Mouse (Mus musculus): ENCODE results near the gene Gmds.

Gmds gene

DNA sequence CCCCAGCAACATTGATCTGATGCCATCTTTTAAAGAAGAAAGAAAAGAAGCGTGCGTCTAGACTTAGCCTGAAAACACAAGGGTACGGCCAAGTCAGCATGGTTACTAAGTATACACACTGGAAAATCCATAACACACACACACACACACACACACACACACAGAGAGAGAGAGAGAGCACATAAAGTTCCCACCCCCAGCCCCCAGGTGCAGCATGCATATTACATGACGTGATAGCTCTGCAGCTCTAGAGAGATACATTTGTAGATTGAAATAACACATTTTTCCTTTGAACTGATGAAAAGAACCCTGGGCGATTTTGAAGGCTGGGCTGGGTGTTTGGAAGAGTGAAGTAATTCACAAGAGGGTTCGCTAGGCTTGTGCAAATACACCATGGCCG, 553.8 kb downstream of the Gmds start:
- no peak for DNase-seq (ENCODE audit: low read depth)

GRCm38 (mm10) chr13:31782063-31782462, 556.5 kb downstream of the Gmds start:
- DNase-seq (ENCODE audit: low read depth), result no peak

DNA sequence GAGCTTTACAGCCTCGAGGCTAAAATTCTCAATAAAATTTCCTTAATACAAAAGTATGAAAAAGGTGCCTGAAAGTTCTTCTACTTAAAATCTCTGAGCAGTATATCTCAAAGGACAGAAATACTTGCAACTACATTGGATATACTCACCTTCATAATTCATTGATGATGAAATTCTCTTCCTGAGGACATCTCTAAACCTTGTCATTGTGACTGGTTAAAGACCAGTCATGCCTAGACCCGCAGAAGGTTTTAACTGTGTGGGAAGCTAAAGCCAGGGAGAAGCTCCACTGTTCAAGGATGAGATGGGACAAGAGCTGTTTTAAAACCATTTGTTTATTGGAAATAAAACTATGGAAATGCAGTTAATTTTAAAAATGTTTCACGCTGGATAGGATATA, 558.2 kb downstream of the Gmds start:
- no peak for DNase-seq (ENCODE audit: low read depth)

DNA sequence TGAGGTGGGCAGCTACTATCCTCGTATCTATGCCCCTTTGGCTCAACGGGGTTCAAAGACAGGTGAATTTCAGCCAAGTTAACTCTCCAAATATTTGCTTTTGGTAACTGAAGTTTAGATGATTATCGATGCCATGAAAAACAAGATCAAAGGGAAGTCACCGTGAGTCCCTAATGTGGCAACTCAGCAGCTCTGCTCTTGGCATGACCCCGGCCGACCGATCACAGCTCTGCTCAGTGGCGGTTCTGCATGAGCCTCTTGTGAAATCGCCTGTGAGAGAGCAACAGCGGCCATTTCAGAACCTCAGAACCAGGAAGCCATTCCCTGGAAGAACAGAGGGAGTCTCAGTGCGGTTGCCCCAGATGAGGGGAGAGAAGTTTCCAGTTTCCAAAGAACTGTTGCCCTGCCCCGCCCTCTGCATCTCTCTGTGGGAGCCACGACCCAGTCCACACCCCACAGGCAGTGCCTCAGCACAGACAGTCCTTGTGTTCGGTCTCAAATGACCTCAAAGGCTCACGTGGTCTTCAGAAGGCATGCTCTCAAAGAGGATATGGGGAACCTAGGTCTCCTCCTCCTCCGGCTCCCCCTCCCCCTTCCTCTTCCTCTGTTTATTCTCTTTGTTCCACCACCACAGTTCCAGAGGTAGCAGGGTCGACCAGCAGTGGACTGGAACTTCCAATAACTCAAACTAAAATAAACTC, 559.1 kb downstream of the Gmds start:
- DNase-seq (ENCODE audit: low read depth), result no peak

- DNase-seq (ENCODE audit: low read depth), result no peak
These were observed 562.8 kb downstream of the Gmds start for GRCm38 (mm10) chr13:31775762-31776161.

DNA sequence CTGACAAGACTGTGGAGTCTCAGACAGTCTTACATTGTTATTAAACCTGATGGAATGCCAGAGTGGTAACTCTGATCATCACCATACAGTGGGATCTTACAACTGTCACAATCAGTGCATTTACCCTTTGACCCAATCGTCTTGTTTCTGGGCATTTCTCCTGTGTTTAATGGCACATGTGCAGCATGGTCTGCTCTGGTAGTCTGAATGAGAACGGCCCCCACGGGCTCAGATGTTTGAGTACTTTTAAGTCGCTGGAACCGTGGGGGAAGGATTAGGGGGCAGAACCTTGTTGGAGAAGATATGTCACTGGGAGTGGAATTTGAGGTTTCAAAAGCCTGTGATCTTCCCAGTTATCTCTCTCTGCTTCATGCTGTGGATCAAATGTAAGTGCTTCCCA, 565.7 kb downstream of the Gmds start:
- DNase-seq (ENCODE audit: low read depth), result no peak

Measured in c-Kit-positive CD71-positive TER-119-negative erythroid progenitor cells, embryonic 14.5 days (primary cell).